Mouse (Mus musculus) left cerebral cortex, postnatal 36 days (tissue): ENCODE data around the gene Shank2. TPM values are rescaled to one million over a fixed set of nuclear protein-coding genes. Genes with fewer than 3 reads are reported as not detected.

Source experiments
- DNase-seq, 2 experiments: peaks; one replicate each; pipeline ENCODE4 v3.0.0; 2021 to 2022; ENCODE audit warnings: low spot score in 2 of 2, mixed read lengths in 1 of 2
- intact Hi-C: fragments of 180-260 bp; cut with DNase I; formaldehyde crosslinking; loops from one replicate; pipeline ENCODE4 v1.15.1; 2025
- total RNA-seq, 2 experiments: library from RNA; stranded (reverse); gene quantifications; 2 replicates each; pipeline ENCODE4 v1.2.3; 2021

Shank2 gene
- total RNA-seq, 2 experiments from 2014 or later, result 133 to 174 TPM

DNA sequence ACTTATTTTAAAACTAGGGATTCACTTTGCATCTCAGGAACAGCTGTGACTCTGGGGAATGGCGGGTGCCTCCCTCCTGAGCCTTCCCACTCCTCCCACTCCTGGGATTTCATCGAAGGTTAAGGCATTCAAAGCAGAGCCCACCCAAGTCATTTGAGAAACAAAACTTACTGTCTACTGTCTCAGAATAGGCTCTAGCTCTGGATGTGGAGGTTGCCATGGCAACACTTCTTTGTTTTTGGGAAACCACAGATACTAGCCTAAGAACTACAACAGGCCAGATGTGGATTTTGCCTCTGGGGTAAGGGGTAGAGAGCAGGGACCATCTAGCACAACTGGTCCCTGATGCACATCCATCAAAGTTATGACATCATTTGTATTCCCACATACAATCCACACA is 142.2 kb downstream of the Shank2 start:
- DNase-seq, result no peak
- intact Hi-C loops, result no loop called here

DNA sequence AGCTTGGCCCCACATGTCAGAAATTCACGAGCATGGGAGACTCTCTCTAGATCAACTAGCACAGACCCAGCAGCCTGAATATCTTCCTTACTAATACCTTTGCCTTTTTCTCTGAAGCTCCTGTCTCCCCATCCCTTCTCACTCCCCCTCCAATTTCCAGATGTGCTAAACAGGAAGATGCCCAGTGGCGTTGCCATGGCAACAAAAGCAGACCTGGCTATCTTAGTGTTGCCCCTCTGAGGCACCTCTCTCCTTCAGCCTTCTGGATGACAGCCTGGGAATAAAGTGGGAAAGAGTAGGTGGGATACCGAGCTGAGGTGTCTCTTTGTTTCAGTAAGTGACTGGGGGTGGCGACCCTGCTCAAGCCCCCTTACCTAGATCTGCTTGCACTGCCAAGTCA is 146.4 kb downstream of the Shank2 start:
- intact Hi-C loops, result no loop called here
- no peak for DNase-seq

DNA sequence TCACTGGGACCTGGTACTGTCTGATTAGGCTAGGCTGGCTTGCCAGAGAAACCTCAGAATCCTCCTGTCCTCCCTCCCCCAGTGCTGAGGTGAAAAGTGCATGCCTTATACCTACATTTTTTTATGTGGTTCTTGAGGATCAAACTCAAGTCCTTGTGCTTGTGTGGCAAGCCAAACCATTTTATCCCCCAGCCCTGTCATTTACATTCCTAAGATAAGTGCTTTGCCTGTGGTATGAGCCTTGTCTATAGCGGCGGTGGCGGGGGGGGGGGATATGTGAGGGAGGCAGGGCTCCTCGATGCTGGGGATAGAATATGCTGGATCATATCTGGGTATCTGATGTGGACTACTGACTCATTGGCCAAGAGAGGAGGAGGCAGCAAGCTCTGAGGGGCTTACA is 151.4 kb downstream of the Shank2 start:
- intact Hi-C loops, result no loop called here
- DNase-seq, result no peak

DNA sequence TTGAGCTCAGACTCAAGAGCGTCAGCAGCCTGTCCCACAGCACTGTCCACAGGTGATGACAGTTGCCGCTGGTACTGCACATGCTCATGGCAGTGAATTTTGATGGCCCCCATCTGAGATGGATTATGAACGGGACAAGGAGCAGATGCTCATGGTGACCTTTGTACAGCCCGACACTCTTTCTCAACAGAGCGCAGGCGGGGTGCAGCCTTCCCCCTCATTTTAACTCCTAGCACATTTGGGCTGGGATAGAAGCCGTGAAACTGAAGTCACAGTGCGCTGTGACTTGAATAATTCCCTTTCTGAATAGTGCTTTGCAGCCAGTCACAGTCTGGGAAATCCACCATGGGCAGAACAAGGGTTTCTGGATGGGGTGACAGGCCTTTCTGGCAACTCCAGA is 152.0 kb downstream of the Shank2 start:
- intact Hi-C loops, result no loop called here
- DNase-seq, result no peak

DNA sequence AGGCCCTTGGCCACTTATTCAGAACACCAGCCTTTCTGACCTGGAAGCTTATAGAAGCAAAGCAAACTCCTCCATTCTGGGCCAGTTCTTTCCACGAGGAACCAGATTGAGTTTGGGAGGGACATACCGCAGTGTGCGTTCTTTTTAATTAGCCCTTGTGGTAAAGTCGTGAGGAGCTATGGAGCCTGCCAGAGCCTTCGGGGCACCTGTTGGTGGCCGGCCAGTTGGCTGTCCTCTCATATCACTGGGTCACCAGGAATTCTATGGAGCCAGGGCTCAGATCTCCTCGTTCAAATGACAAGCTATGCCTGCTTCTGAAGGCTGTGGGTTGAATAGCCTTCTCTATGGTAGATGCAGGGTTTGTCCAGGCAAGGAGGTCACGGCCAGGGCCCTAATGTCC is 156.2 kb downstream of the Shank2 start:
- intact Hi-C loops, result no loop called here
- DNase-seq, result no peak

DNA sequence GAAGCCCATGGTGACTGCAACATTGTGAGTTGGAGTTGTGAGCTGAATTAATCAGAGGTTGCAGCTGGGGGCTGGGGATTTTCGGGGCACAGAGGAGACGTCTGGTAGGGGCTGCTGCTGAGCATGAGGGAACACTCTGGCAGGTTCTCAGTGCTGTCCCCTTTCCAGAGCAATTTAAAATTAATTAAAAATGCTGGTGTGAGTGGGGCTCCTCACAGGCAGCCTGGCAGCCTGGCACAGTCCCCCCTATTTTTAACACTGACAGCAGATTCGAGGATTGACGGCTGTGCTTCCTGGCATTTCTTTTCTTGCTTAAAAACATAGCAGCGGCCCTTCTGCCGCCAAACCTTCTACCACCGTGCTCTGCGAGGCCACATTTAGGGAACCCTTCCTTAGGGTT is 157.8 kb downstream of the Shank2 start:
- intact Hi-C loops, result no loop called here
- DNase-seq, result no peak

DNA sequence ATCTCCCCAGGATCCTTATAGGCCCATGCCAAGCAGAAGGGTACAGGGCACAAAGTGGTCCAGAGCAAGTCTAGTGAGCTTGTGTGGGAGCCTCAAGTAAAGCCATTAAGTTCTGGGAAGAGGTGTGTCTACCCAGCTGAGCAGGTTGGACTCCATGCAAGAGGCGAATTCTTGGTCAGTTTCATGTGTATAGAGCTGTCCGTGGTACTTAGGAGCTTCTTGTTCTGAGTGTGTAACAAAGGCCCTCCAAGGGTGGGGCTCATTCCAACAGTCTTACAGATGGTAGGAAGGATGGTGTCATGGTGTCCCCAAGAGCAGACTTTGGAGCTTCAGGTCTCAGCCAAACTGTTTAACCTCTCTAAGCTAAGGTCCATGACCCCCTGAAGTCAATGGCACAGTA is 158.3 kb downstream of the Shank2 start:
- intact Hi-C loops, result no loop called here
- DNase-seq, result no peak

DNA sequence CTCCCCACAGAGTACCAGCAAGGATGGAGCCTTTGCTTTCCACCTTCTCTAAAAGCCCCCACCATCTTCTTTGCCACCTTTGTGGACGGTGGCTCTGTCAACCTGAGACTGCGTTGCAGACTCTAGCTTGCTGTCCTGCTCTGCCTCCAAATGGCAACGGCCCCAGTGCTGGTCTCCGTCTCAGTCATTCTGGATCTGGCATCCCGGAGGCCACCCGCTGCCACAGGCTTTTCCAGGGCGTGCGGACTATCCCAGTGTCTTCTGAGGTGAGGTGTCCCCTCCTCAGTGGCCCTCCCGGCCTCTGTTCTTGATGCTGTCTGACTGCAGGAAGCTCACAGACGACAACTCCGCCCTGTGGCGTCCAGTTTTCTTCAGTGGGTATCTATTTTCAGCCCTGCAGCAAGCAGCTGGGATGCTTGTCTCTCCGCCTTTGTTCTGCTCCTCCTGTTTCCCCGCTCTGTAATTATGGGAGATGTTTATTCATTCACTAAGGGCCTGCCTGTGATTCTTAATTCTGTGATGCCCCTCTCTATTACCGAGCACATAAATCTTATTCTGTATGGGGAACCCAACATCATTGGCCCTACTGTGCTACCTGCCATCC is 159.0 kb downstream of the Shank2 start:
- intact Hi-C loops, result no loop called here
- DNase-seq, result peak; percentile 20 to 24

DNA sequence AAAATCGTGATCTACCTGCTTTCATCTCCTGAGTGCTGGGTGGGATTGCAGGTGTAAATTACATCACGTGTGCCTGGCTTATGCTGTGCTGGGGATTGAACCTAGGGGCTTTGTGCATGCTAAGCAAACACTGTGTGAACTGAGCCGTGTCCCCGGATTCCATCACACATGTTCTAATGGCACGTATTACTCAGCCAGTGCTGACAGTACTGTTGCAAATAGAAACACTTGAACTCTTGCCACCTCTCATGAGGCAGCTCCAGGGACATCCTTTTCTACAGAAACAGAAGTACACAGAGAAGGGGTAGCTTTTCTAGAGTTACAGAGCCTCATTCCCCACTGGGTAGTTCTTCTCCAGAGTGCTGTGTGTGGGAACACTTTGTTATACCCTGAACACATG is 168.5 kb downstream of the Shank2 start:
- DNase-seq, result no peak

DNA sequence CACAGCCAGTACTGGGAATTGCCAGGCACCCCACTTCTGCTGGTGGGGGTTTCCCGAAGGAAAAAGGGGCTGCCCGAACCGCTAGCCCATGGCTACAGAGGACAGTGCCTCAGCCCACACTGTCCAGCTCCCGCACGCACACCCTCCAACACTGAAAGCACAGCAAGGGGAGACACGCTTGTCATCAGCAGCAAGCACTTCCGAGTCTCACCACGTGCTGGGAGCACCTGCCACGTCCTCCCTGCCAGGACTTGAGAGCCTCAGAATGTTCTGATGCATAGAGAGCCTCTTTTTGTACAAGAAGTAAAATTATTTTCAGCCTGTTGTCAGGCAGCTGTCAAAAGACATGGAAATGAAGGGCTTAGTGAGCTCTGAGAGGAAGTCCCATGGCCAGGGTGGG is 169.0 kb downstream of the Shank2 start:
- DNase-seq, result peak; percentile 30 to 55
- intact Hi-C loops, result loop anchor here (10.0 kb wide), 1 partner anchor 276 kb away; no protein-coding TSS in a partner anchor

More for the DNA sequence above, 168.5 kb downstream of the Shank2 start:
- intact Hi-C loops, result loop anchor here (10.0 kb wide), 1 partner anchor 275 kb away; no protein-coding TSS in a partner anchor

DNA sequence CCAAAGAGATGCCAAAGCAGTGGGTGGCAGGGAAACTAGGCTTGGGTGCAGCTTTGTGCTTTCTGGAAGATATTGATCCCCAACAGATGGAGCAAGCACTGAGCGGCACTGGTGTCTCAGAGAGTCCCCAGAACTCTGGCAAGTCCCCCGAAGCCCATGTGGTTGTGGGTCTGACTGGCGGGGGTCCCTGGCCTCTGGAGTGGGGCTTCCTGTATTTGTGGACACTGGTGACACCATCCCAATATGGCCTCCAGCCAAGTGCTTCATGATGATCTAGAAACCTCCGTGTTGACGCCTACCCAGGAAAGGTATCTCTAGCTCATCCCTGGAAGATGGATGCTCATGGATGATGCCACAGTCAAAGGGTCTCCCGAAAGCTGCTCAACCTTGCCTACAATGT is 172.1 kb downstream of the Shank2 start:
- no peak for DNase-seq

DNA sequence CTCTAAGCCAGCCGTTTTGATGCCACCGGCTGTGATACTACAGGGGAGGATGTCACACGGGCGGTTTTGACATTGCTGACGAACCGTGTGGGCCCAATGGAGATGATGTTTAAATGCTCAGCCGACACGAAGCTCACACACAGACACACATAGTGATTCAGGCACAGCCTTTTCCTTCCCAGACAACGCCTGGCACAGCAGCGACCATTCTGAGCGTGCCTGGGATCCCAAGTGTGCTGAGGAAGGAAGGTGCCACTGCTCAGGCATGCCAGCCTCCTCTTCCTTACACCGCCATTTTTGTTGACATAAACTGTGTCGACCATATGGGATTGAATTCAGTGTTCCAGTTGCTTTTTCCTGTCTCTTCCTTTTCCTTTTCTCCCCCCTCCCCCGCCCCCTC is 172.6 kb downstream of the Shank2 start:
- intact Hi-C loops, result loop anchor here (10.0 kb wide), 1 partner anchor 280 kb away; no protein-coding TSS in a partner anchor
- peak; percentile 47 to 54 for DNase-seq

More for the DNA sequence above, 172.1 kb downstream of the Shank2 start:
- intact Hi-C loops, result loop anchor here (10.0 kb wide), 1 partner anchor 279 kb away; no protein-coding TSS in a partner anchor

DNA sequence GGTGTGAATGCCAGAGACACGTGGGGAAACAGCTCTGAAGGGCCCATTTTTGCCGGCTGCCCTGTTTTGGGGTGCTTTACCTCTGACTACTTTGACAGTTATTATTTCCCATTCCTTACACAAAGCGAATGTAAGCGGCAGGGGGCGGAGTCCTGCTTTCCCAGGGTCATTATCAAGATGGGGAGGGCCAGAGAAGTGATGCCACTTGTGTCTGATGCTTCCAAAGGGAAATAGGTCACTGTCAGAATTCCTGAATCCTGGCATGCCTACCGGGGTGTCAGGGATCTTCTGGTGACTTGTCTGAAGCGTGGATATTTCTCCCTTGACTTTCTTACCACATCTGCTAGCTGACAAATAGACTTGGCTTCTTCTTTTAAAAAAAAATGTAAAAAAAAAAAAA is 173.3 kb downstream of the Shank2 start:
- intact Hi-C loops, result loop anchor here (5.0 to 10.0 kb wide), 4 partner anchors 43 to 280 kb away; no protein-coding TSS in a partner anchor

DNA sequence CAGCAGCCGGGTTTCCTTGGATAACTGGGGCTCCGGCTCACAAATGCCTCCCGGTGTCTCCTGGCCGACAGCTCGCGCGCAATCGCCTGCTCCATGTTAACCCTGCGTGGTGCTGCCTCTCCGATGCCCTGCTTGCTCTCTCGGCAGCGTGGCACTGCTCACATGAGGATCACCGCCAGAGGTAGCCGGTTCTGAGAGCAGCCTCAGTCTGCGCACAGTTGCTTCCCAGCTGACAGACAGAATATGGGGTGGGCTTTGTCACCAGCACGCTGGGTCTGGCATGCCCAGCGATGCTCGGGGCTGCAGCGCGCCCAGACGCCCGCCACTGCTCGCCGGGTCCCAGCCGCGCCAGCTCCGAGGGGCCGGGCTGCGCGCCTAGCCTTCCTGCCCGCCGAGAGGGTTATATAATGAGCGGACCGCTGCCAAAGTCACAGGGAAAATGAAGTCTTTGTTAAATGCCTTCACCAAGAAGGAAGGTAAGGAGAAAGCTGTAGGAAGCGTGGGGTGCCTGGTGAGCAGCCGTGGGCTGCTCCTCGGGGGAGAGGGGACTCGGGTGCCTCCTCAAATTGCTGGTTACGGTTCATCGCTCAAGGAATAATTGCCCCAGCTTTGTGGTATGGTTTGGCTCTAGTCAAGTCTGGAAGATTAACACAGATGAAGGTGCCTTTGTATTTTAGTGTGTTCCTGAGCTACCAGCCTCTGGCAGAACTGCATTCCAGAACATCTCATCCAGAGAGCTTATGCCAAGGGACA is 173.9 kb downstream of the Shank2 start:
- peak; percentile 75 to 79 for DNase-seq
- intact Hi-C loops, result loop anchor here (5.0 to 10.0 kb wide), 4 partner anchors 43 to 281 kb away; no protein-coding TSS in a partner anchor

More for the DNA sequence above, 173.3 kb downstream of the Shank2 start:
- no peak for DNase-seq

DNA sequence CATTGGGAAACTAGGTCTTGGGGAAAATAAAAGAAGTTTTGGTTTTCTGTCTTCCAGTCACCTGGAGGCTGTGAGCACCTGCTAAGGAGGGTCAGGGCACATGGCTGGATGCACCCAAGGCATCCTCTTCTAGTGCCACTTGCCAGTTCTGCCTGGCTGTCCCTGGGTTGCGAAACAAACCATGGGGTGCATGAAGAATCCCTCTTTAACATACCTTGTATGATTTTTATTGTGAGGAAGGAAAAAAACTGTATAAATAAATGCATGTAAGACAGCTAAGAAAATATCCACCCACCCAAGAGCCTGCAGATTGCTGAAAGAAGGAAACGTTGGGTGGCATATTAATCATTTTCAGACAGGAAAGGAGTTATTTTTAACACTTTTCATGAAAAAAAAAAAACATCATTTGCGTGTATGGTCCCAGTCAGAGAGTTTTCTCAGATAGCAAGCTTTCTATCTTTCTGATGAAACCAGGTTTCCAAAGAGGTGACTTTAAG is 174.6 kb downstream of the Shank2 start:
- no peak for DNase-seq
- intact Hi-C loops, result loop anchor here (5.0 to 10.0 kb wide), 4 partner anchors 44 to 281 kb away; no protein-coding TSS in a partner anchor

DNA sequence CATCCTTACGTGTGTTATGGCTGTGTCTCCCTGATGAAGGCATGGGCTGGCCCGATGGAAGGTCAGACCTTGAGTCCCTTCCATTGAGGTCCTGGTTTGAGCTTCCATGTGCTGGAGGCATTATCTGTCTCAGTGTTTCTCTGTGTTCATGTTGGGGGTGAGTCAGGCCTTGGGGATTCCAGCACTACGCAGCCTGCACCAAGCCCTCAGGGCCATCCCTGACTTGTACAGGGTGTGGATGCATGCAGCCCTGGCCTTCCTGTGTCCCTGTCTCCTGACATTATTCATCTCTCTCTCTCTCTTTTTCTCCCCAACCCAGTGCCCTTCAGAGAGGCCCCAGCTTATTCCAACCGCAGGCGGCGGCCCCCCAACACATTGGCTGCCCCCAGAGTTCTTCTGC is 177.7 kb downstream of the Shank2 start:
- intact Hi-C loops, result loop anchor here (5.0 to 10.0 kb wide), 4 partner anchors 47 to 285 kb away; no protein-coding TSS in a partner anchor
- DNase-seq, result no peak

DNA sequence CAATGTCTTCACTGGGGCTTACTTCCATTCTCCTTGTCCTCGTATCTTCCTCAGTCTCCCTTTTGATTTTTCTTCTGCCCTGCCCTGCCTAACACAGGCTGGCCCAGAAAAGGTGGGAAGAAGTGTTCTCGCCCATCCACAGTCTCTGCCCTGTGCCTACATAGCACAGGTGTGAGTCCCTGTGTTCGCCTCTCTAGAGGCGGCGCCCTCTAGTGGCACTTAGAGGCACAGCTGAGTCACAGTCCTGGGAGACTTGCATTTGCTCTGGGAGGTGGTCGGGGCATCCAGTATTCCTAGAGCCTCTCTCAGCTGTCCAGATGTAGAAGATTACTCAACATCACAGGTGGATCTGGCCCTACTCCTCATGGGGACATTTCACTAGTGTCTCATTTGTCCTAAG is 179.2 kb downstream of the Shank2 start:
- intact Hi-C loops, result no loop called here
- peak; percentile 66 to 75 for DNase-seq

DNA sequence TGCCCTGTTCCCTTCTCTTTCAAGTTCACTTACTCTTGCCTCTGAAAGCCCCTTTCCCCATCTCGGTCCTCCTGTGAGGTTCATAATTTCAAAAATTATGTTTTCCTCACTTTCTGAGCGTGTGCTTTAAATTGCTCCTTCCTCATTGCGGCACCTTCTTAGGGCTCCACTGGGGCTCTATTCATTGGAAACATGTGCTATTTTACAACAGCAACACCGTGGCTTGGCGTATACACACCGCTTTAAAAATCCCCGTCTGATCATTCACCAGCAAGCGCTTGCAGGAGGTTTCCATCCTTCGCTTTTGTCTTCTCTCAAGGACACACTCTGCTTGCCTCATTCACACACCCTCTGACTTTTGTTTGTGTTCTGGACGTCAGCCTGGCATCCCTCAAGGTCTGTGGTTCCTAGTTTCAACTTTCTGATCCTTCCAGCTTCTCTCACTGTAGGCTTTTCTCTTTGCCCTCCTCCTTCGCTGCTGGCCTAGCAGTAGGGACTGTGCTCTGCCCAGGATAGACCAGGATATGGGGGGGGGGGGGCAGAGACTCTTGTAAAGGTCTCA is 186.2 kb downstream of the Shank2 start:
- no peak for DNase-seq
- intact Hi-C loops, result no loop called here

DNA sequence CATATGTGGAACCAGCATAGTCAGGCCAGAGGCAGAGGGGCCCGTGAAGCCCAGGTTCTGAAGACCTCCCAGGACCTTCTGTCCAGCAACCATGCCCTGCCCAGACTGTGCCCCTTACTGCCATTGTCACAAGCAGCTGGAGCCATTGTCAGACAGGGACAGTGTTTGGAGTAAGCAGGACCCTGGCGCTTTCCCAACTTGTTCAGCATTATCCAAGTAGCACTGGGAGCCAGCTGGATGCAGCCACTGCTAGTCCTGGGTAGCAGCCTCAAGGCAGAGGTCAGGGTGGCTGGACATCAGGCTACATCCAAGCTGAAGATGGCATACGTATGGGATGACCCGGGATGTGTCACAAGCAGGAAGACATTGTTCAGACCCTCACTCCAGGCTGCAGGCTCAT is 187.7 kb downstream of the Shank2 start:
- intact Hi-C loops, result no loop called here

DNA sequence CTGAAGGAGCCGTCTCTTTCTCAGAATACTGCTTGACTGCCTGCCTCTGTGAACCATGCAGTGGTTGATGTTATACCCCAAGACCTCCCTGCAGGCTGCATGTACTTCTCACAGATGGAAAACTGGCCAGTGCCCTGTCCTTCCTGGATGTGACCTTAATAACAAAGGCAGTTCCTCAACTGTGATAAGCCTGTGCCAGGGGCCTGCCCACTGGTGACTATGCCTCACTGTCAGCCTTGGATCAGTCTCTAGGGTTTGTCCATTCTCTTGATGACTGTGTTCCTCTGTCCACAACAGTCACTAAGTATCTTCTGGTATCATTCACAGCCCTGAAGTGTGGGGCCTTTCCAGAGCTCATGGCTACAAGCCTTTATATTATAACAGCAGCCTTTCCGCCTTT is 196.8 kb downstream of the Shank2 start:
- intact Hi-C loops, result no loop called here

More for the DNA sequence above, 187.7 kb downstream of the Shank2 start:
- no peak for DNase-seq

More for the DNA sequence above, 196.8 kb downstream of the Shank2 start:
- no peak for DNase-seq
